Mouse (Mus musculus) skeletal muscle tissue, postnatal 0 days (tissue): ENCODE measurements around the gene Abl2. TPM values are rescaled to one million over a fixed set of nuclear protein-coding genes. Genes with fewer than 3 reads are reported as not detected.

Experiments
- polyA plus RNA-seq: library from polyadenylated mRNA; unstranded; fragments of >200 nt; fragmentation: Nextera tagmentation; extraction: Ambion mirVana; gene quantifications from 2 replicates; pipeline ENCODE4 v1.2.1, GENCODE M21; 2015

Abl2 gene
- polyA plus RNA-seq, result 1.6 and 1.9 TPM in 2 replicates

DNA sequence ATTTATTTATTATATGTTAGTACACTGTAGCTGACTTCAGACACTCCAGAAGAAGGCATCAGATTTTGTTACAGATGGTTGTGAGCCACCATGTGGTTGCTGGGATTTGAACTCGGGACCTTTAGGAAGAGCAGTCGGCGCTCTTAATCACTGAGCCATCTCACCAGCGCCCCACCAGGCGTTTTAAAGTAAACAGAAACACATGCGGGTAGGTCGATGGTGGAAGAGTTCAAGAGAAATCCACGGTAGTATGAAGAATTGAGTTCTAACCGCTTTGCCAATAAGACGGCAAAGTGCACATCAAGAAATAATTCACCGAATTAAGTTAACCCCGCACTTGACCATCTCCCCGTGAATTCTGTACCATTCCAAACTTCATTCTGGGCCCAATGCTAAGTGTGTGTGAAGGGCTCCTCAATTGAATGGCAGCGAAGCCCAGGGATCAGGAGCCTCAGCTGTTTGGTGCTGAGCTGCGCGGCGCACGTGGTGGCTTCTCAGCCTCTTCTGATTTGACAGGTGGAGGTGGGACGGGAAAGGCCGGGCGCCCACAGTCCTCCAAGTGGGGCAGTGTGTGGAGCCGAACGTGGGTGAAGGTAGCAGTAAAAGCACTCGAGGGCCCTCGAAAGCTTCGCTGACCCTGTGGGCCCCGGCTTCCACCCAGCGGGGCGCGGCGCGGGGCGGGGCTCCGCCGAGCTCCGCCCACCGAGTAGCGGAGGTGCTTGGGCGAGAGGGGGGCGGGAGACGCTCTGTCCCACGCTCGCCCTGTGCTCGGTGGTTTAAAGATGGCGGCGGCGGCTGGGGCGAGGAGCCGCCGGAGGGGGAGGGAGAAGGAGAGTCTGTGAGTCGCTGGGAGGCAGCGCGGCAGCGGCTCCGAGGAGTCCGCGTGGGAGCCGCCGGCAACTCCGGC is at the start of gene Abl2:
Gene Abl2, plus strand, starts transcription at position 763 of the 907 bp plus-strand sequence.

DNA sequence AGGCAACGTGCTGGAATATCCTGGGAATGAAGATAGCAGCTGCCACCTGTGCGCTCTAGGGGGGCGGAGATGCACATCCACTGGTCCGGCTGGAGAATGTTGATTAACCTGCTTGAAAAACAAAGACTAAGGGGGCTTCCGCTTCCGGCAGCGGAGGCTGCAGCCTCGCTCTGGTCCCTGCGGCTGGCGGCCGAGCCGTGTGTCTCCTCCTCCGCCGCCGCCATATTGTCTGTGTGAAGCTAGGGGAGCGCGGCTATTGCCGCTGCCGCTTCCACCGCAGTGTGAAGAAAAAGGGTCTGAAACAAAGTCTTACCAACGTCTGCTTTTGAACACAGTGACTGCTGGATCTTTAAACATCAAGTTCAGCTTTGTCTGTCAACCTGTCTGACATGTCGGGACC is 34.7 kb upstream of the Abl2 start, which contains the start of gene Gm10031:
Gene Gm10031, plus strand, starts transcription at position 171 of the 400 bp plus-strand sequence.

DNA sequence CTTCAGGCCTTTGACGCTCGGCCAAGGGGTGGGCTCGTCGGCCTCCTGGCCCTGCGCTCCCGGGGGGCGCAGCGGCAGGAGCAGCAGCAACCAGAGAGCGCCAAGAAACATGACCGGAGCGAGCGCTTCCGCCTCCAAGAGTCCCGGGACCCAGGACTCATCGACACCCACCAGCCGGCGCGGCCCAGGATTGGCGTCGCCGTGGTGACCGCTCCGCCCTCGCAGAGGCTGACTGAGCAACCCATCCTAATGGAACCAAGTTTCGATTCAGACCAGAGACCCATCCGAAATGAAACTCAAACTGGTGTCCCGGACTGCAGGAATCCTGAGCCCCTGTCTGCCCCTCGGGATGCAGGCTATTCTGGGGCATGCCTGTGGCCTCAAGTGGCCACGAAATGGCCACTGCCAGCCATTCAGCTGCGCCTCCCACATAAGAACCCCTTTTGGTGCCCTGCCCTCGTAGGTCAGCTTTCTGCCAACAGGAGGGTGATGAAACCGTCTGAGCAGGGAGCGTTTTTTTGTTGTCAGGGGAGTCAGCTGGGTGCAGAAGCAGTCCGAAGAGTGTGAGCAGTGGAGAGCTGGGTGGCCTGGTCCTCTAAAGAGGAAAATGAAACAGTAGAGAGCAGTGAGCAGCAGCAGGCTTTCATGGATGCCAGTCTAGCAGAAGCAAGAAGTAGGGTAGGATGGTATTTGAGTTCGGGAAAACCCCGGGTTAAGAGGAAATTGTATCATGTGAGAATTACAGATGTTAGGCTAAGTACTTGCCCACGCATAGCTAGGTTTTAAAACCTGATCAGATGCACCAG is 115.8 kb downstream of the Abl2 start, which contains the start of gene Tor3a:
Gene Tor3a, minus strand, starts transcription at position 162 of the 806 bp plus-strand sequence.

Other genes starting within 250 kb of the Abl2 start
- 0.08 and 0.13 TPM in 2 replicates for gene Nphs2, start 248.1 kb upstream of the Abl2 start, polyA plus RNA-seq
- 537 and 614 TPM in 2 replicates for gene Gm2000, start 192.7 kb upstream of the Abl2 start, polyA plus RNA-seq
- gene Axdnd1, start 137.6 kb upstream of the Abl2 start, polyA plus RNA-seq, result 0.10 and 0.48 TPM in 2 replicates
- 8.0 and 10.4 TPM in 2 replicates for gene Soat1, start 84.5 kb upstream of the Abl2 start, polyA plus RNA-seq
- 0.37 and 0.48 TPM in 2 replicates for gene Gm10031, start 34.8 kb upstream of the Abl2 start, polyA plus RNA-seq
- 7.6 and 9.8 TPM in 2 replicates for gene Tor3a, start 115.6 kb downstream of the Abl2 start, polyA plus RNA-seq
- gene Fam20b, start 160.3 kb downstream of the Abl2 start, polyA plus RNA-seq, result 15.1 and 17.2 TPM in 2 replicates